Mouse (Mus musculus): ENCODE data around the gene Asphd2. TPM values are rescaled to one million over a fixed set of nuclear protein-coding genes. Genes with fewer than 3 reads are reported as not detected.

Asphd2 gene
- total RNA-seq, 2 experiments from 2014 or later = 212 to 229 TPM

DNA sequence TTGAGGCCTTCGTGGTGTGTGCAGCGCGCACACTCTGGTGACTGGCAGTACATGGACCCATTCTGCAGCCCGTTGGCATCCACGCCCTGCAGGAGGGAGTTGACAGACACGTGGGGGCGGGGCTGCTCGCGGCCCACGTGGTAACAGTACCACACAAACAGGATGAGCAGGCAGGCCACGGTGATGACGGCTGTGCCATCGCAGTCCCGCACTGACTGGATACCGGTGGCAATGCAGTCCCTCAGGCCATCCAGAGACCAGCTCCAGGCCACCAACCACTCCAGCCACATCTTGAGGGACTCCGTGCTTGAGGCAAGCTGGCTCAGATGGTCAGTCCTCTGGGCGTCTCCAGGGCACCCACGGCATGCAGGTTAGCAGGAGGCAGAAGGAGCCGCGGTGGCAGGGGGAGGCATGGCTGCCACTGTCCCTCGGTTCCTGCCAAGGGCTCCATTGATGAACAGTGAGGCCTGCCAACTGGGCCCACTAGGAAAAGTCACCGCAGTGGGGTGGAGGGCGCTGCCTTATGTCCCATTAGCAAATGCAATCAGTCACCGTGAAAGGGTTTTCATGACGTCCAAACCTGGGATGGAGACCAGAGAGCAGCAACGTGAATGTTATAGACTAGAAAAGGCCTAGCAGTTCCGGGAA, 2.9 kb downstream of the Asphd2 start:
- DNase-seq (ENCODE audit: low spot score in 2 of 2) = no peak

DNA sequence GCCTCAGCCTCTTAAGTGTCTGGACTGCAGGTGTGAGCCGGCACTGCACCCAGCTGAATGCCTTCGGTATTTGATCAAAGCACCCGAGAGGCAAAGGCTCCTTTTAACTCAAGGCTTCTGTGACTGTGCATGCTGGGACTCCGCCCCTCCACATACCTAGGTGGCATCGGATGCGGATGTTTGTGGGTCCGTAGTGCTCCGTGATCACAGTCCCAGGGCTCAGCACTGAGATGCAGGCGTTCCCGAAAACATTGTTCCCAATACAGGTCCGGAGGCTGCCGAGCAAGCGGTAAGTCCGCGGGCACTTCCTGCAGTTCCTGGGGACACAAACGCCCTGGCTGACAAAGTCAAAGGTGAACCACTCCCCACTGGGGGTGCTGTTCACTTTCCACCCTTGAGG, 3.7 kb downstream of the Asphd2 start:
- no peak for DNase-seq (ENCODE audit: low spot score in 2 of 2)

- DNase-seq (ENCODE audit: low spot score in 2 of 2) = no peak
Observed at GRCm38 (mm10) chr5:112389352-112389751, 5.3 kb downstream of the Asphd2 start.

DNA sequence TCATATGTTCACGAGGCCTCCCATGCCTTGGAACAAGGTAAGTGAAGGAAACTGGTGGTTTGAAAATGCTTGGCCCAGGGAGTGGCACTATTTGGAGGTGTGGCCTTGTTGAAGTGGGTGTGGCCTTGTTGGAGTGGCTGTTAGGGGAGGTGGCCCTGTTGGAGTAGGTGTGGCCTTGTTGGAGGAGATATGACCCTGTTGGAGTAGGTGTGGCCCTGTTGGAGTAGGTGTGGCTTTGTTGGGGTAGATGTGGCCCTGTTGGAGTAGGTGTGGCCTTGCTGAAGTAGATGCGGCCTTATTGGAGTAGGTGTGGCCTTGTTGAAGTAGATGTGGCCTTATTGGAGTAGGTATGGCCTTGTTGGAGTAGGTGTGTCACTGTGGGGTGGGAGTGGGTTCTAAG, 8.7 kb downstream of the Asphd2 start:
- no peak for DNase-seq (ENCODE audit: low spot score in 2 of 2)

- DNase-seq (ENCODE audit: low spot score in 2 of 2) = no peak
Observed at GRCm38 (mm10) chr5:112384805-112385472, 9.7 kb downstream of the Asphd2 start.

GRCm38 (mm10) chr5:112382641-112383330, 11.9 kb downstream of the Asphd2 start:
- DNase-seq (ENCODE audit: low spot score in 2 of 2) = peak in 1 of 2 experiments; percentile 82

DNA sequence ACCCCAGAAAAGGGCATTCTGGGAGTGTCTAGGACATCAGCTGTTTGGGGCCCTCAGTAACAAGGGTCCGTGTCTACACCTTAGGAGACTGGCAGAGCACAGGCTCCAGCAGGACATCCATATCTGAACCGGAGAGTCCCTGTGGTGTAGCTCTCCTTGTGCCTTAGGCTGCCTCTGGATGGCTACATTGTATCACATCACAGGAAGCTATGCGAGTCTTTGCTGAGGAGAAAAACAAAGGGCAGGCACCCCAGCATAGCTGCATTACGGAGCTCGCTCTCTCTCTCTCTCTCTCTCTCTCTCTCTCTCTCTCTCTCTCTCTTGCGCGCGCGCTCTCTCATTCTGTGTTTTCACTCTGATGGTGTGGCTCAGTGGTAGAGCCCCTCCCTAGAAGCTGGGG, 12.6 kb downstream of the Asphd2 start:
- DNase-seq (ENCODE audit: low spot score in 2 of 2) = no peak

DNA sequence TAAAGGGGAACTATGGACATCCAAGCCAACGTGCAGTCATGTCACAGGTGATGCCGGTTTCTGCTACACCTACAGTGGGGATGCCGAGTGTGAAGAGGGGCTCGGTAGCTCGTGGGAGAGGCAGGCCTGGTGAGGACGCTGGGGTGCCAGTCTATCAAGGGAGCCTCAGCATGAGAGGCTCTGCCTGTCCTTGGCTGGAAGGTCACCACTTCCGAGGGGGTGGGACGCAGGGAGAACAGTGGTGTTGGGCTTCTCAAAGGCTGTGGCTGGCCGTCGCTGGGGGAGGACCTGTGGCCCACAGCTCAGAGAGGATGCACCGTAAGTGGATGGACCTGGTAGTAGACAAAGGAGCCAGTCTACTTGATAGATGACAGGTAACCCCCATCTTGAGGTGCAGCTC, 13.5 kb downstream of the Asphd2 start:
- no peak for DNase-seq (ENCODE audit: low spot score in 2 of 2)

GRCm38 (mm10) chr5:112378716-112379115, 15.9 kb downstream of the Asphd2 start:
- DNase-seq (ENCODE audit: low spot score in 2 of 2) = no peak

GRCm38 (mm10) chr5:112377380-112377779, 17.3 kb downstream of the Asphd2 start:
- no peak for DNase-seq (ENCODE audit: low spot score in 2 of 2)

- no peak for DNase-seq (ENCODE audit: low spot score in 2 of 2)
Observed at GRCm38 (mm10) chr5:112376111-112376510, 18.6 kb downstream of the Asphd2 start.

DNA sequence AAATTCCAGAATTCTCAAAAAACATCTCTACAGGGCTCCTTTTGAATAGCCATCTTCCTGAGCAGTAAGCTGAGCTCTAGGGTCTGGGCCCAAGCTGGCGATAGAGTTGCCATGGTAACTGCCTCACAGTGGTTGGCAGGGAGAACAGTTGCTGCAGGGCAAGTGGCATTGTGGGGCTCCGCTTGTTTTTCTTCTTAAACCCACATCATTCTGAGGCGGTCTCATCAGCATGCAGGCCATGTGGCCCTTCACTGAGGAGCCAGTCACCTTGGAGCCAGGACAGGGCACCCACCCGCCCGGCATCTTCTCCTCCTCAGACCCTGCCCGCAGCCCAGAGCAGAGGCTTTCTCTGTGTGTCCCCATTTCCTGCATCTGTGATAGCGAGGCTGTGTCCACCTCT, 22.7 kb downstream of the Asphd2 start:
- peak; percentile 74 to 83 for DNase-seq (ENCODE audit: low spot score in 2 of 2)

- DNase-seq (ENCODE audit: low spot score in 2 of 2) = no peak
Observed at GRCm38 (mm10) chr5:112370236-112370813, 24.3 kb downstream of the Asphd2 start.

DNA sequence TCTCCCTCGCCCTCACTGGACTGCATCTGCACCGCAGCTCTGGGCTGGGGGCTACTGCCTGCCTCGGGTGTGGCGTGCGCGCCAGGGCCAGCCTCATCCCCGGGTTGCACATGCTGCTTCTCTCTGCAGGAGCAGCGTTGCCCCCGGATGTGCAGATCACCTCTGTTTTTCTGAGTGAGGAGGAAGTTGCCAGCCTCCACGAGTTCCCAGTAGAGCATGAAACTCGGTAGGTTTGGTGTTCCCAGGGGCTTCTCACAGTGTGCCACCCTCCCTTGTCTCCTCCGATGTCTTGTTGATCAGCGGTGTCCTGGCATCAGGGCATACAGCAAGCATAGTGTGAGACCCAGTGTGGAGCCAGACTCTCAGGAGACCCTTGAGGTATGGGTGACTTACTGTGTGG, 25.3 kb downstream of the Asphd2 start:
- DNase-seq (ENCODE audit: low spot score in 2 of 2) = no peak

- no peak for DNase-seq (ENCODE audit: low spot score in 2 of 2)
Observed at GRCm38 (mm10) chr5:112368666-112369065, 26.0 kb downstream of the Asphd2 start.

DNA sequence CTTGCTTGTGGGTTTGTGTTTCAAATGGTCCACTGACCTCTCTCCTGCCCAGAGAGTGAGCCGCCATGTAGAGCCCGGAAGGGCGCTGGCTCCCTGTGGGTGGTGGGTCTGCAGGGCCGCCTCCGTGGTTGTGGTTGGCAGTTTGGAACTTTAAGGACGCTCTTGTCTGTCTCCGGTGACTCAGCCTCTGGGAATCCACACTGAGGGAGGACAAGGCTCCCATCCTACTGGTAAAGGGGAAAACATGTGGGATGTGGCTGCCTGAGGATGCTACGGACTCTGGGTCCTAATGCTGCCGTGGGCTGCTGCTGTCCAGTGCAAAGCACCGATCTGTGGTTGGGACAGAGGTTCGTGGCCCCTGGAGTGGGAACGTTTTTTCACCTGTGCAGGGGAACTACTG, 26.7 kb downstream of the Asphd2 start:
- DNase-seq (ENCODE audit: low spot score in 2 of 2) = no peak

- no peak for DNase-seq (ENCODE audit: low spot score in 2 of 2)
Observed at GRCm38 (mm10) chr5:112367338-112367737, 27.3 kb downstream of the Asphd2 start.

- no peak for DNase-seq (ENCODE audit: low spot score in 2 of 2)
Observed at GRCm38 (mm10) chr5:112366879-112367278, 27.8 kb downstream of the Asphd2 start.

- DNase-seq (ENCODE audit: low spot score in 2 of 2) = no peak
Observed at GRCm38 (mm10) chr5:112364184-112364797, 30.4 kb downstream of the Asphd2 start.

- DNase-seq (ENCODE audit: low spot score in 2 of 2) = no peak
Observed at GRCm38 (mm10) chr5:112360077-112360476, 34.6 kb downstream of the Asphd2 start.

DNA sequence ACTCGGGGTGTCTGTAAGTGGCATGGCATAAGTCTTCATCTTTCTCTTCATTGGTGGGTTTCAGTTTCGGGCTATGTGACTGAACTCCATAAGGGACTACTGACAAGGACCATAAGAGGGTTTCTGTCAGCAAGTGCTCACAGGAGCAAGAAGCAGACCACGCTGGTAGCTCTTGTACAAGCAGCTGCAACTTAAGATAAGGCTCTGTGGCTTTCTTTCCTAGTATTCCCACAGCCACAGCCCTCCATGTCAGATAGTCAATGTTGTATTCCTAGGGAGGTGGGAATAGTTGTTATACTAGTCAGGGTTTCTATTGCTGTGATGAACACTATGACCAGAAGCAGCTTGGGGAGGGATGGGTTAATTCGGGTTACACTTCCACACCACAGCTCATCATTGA, 35.1 kb downstream of the Asphd2 start:
- no peak for DNase-seq (ENCODE audit: low spot score in 2 of 2)

- DNase-seq (ENCODE audit: low spot score in 2 of 2) = no peak
Observed at GRCm38 (mm10) chr5:112356322-112356721, 38.3 kb downstream of the Asphd2 start.

All from layer of hippocampus, adult 18-20 months (tissue).